Mouse (Mus musculus) lung, adult 2 months (tissue): ENCODE results near the gene Gm4353.

Experiments used
- CTCF ChIP-seq: fragments of 200-500 bp; IDR thresholded peaks from 2 replicates; pipeline ENCODE4 v1.5.1; 2011; ENCODE audit warnings: mild to moderate bottlenecking, low read length, control low read depth; ENCODE audit not compliant: insufficient read depth
- POLR2A ChIP-seq: fragments of 200-500 bp; IDR thresholded peaks from 2 replicates; pipeline ENCODE4 v1.6.1; 2011; ENCODE audit warnings: low read depth, mild to moderate bottlenecking, control low read depth, low read length, borderline replicate concordance; ENCODE audit errors: extremely low read depth

GRCm38 (mm10) chr7:116111546-116111945, 27.1 kb upstream of the Gm4353 start:
- no peak for TF ChIP-seq POLR2A
- no peak for TF ChIP-seq CTCF
